Mouse (Mus musculus) cortical plate, adult 2 months (tissue): ENCODE data around the gene Pced1b.

Source experiments
- CTCF ChIP-seq: fragments of 200-500 bp; IDR thresholded peaks from 2 replicates; pipeline ENCODE4 v1.5.1; 2011; ENCODE audit warnings: mild to moderate bottlenecking, control low read depth, low read length; ENCODE audit not compliant: insufficient read depth; ENCODE audit errors: extremely low read depth
- POLR2A ChIP-seq: fragments of 200-500 bp; IDR thresholded peaks from 2 replicates; pipeline ENCODE4 v1.6.1; 2011; ENCODE audit warnings: mild to moderate bottlenecking, low read length, control low read depth; ENCODE audit not compliant: insufficient read depth; ENCODE audit errors: extremely low read depth

DNA sequence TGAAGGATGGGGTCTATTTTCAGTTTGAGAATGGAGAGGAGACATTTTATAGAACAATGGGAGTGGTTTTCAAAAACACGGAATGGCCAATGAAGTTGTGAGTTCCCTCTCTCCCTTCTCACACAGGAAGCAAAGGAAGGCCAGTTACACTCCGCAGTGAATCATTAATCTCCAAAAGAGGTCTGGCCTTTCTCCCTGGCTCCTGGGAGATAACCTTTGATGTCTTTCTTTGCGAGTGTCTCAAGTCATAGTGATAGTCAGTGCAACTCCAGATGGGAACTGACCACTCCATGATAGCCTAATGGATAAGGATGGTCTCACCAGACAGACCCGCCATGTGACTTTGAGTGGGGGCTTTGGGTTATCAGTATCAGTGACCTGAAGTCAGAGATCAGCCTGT lies 185.3 kb downstream of the Pced1b start:
- no peak for TF ChIP-seq POLR2A
- no peak for TF ChIP-seq CTCF
